Mouse (Mus musculus) spleen, adult 2 months (tissue): Measurements from ENCODE around the gene Hcn3.

Source experiments
- CTCF ChIP-seq: fragments of 200-500 bp; IDR thresholded peaks from 2 replicates; pipeline ENCODE4 v1.5.1; 2011; ENCODE audit warnings: mild to moderate bottlenecking, inconsistent platforms; ENCODE audit not compliant: insufficient read depth, insufficient read length, insufficient replicate concordance; ENCODE audit errors: extremely low read depth
- POLR2A ChIP-seq: fragments of 200-500 bp; IDR thresholded peaks from 2 replicates; pipeline ENCODE4 v1.6.1; 2011; ENCODE audit warnings: low read depth, low read length, inconsistent platforms

DNA sequence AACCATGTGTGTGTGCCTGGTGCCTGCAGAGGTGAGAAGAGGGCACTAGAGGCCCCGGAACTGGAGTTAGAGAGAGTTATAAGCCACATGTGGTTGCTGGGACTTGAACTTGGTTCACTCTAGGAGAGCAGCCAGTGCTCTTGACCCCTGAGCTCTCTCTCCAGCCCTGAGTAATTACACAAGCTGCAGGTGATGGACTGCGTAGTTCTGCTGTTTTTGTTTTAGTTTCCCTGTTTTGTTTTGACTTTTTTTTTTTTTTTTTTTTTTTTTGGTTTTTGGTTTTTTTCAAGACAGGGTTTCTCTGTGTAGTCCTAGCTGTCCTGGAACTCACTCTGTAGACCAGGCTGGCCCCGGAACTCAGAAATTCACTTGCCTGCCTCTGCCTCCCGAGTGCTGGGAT lies 1.8 kb upstream of the Hcn3 start:
- TF ChIP-seq CTCF (no peak), POLR2A (no peak)
